Mouse (Mus musculus): ENCODE measurements around the gene Fbxo33. TPM values are rescaled to one million over a fixed set of nuclear protein-coding genes. Genes with fewer than 3 reads are reported as not detected.
A peak's percentile ranks its signal among the peaks of the same experiment; 100 is the strongest.

The Fbxo33 gene
- total and polyA plus RNA-seq, 3 experiments = 9.5 to 31.6 (median 19.5) TPM

DNA sequence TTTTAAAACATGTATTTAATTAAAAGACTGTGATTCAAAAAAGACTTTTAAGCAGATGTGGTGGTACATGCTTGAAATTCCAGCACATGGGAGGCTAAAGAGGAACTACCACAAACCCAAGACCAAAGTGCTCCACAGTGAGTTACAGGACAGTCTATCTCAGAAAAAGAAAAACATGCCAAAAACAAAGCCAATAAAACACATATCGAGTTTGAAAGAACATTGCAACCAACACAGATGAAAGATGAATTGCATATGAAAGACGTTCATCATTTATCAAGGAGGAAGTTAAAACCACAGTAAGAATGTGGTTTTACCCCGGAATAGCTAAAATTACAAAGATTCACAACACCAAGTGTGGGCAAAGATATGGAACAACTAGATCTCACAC, 12.5 kb downstream of the Fbxo33 start:
- DNase-seq (ENCODE audit: extremely low read depth) = peak; percentile 39
- no peaks in the 10 kb centered on the region for H3K9me3 ChIP-seq (replicated peaks; ENCODE audit: low read length)
- dilution Hi-C loops (cut with MboI; ENCODE audit: extremely low pct_ligation_motif_present, extremely low pct_unique_long_range_greater_than_20kb, low sequenced_read_pairs) = no loop called here

DNA sequence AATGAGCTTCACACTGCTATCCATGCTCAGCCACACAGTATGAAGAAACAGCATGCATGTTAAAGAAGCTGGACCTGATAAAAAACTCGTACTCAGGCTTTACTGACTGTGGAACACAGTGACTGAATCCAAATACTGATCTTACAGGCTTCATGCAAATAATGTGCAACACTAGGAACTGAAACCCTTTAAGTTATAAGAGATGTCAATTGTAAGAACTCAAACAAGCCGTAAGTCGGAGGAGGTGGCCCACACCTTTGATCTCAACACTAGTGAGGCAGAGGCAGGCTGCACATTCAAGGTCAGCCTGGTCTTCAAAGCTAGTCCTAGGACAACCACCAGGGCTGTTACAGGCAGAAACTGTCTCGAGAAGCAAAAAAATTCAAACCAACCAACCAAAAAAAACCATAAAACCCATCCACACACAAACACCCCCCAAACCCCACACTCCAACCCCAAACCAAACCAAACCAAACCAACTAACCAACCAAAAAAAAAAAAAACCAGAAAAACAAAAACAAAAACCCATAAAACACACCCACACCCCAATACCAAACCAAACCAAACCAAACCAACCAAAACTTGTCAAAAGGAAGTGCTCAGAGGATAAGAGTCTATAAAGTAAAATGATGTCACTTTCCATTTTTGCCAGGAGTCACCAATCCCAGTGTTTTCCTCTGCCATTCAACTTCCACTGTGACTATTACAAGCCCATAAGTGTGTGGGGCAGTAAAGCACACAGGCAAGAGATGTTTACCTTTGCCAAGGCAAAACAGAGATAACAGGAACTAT, 13.1 kb downstream of the Fbxo33 start:
- no peak; the same call in 1 of the 2 replicates for TF ChIP-seq MXI1 (IDR thresholded peaks at IDR 0.05; ENCODE audit: low read depth, low read length)
- no peak for TF ChIP-seq MAX (IDR thresholded peaks at IDR 0.05; ENCODE audit: low read length)
- peak; percentile 81 for TF ChIP-seq MEF2A (IDR thresholded peaks at IDR 0.05; ENCODE audit: borderline replicate concordance, low read depth, low read length)
- peak; percentile 75 for TF ChIP-seq JUN (IDR thresholded peaks at IDR 0.05; ENCODE audit: insufficient read depth, low read depth, low read length)
- TF ChIP-seq ZMIZ1 (IDR thresholded peaks at IDR 0.05; ENCODE audit: low read depth, low read length) = no peak
- peak; percentile 79 for TF ChIP-seq IRF4 (IDR thresholded peaks at IDR 0.05; ENCODE audit: low read depth, low read length)
- peak; percentile 61 for TF ChIP-seq EP300 (IDR thresholded peaks at IDR 0.05; ENCODE audit: low read length)
- no peak for TF ChIP-seq CTCF (conservative IDR thresholded peaks at IDR 0.05 in 1 of 2, IDR thresholded peaks at IDR 0.05 in 1 of 2; ENCODE audit: low read depth in 2 of 2, low read length in 2 of 2)
- TF ChIP-seq ELF1 (IDR thresholded peaks at IDR 0.05; ENCODE audit: low read depth, low read length) = no peak
- no peak for TF ChIP-seq NELFE (IDR thresholded peaks at IDR 0.05; ENCODE audit: low read depth, low read length)
- TF ChIP-seq ZNF384 (IDR thresholded peaks at IDR 0.05; ENCODE audit: low read depth, low read length) = peak; percentile 71
- H3K9ac ChIP-seq (ENCODE audit: insufficient read depth, low read depth) = no peak overlapping the region
- in situ Hi-C loops (cut with MboI; ENCODE audit: low pct_ligation_motif_present, low pct_unique_long_range_greater_than_20kb, low sequenced_read_pairs) = loop anchor here (25.0 kb wide), 1 partner anchor 144 kb away; the partner anchor contains the start of genes Pnn and Trappc6b
- peak overlapping the region; percentile 81 for H3K4me2 ChIP-seq (ENCODE audit: insufficient read depth, low read depth, poor library complexity, severe bottlenecking)
- 0 out of 2 replicates have a peak overlapping the region, but pooled peaks have one; percentile 45 for H3K27ac ChIP-seq (ENCODE audit: insufficient read depth, low read depth)
- dilution Hi-C loops (cut with MboI; ENCODE audit: extremely low pct_ligation_motif_present, extremely low pct_unique_long_range_greater_than_20kb, low sequenced_read_pairs) = no loop called here
- H3K36me3 ChIP-seq (replicated peaks in 1 of 2; ENCODE audit: control insufficient read depth in 1 of 2, insufficient read depth in 1 of 2, low read length in 1 of 2) = peaks cover 15 to 26% of the 10 kb centered on the region in 2 experiments
- peak; percentile 69 for DNase-seq (ENCODE audit: extremely low read depth)
- H3K27me3 ChIP-seq (replicated peaks) = no peaks in the 10 kb centered on the region
- no peak overlapping the region for H3K4me3 ChIP-seq (replicated peaks in 1 of 3; ENCODE audit: low read depth in 2 of 3, low read length in 2 of 3, poor library complexity in 1 of 3)
- H3K79me2 ChIP-seq (replicated peaks; ENCODE audit: control insufficient read depth, extremely low read depth, insufficient read depth, poor library complexity, severe bottlenecking) = peaks cover 10% of the 10 kb centered on the region
- H3K4me1 ChIP-seq (ENCODE audit: control insufficient read depth in 1 of 2, insufficient read depth in 2 of 2) = peaks cover 3 to 27% of the 10 kb centered on the region in 2 experiments; a peak in 3 of 4 replicates
- H3K9me3 ChIP-seq (replicated peaks; ENCODE audit: low read length) = no peaks in the 10 kb centered on the region

More for the DNA sequence above, 12.5 kb downstream of the Fbxo33 start:
- 0 out of 2 replicates have a peak, but pooled peaks have one; percentile 27 for TF ChIP-seq MYC (IDR thresholded peaks at IDR 0.05; ENCODE audit: low read depth, low read length)
- TF ChIP-seq CHD1 (IDR thresholded peaks at IDR 0.05; ENCODE audit: low read depth, low read length) = 0 out of 2 replicates have a peak, but pooled peaks have one; percentile 49
- no peak for TF ChIP-seq SMC3 (IDR thresholded peaks at IDR 0.05; ENCODE audit: low read depth, low read length)
- TF ChIP-seq EP300 (IDR thresholded peaks at IDR 0.05; ENCODE audit: low read length) = 0 out of 2 replicates have a peak, but pooled peaks have one; percentile 10
- TF ChIP-seq CTCF (conservative IDR thresholded peaks at IDR 0.05 in 1 of 2, IDR thresholded peaks at IDR 0.05 in 1 of 2; ENCODE audit: low read depth in 2 of 2, low read length in 2 of 2) = no peak
- Histone ChIP-seq H3K27ac (ENCODE audit: insufficient read depth, low read depth) (no peak overlapping the region), H3K4me2 (ENCODE audit: insufficient read depth, low read depth, poor library complexity, severe bottlenecking) (peak overlapping the region; percentile 81; the same call in 1 of the 2 replicates), H3K79me2 (replicated peaks; ENCODE audit: control insufficient read depth, extremely low read depth, insufficient read depth, poor library complexity, severe bottlenecking) (peaks cover 10% of the 10 kb centered on the region), H3K4me1 (ENCODE audit: control insufficient read depth in 1 of 2, insufficient read depth in 2 of 2) (peaks cover 3 to 27% of the 10 kb centered on the region in 2 experiments; a peak in 3 of 4 replicates), H3K27me3 (replicated peaks) (no peaks in the 10 kb centered on the region), H3K9ac (ENCODE audit: insufficient read depth, low read depth) (no peak overlapping the region), H3K4me3 (replicated peaks in 1 of 3; ENCODE audit: low read depth in 2 of 3, low read length in 2 of 3, poor library complexity in 1 of 3) (no peak overlapping the region), H3K36me3 (replicated peaks in 1 of 2; ENCODE audit: control insufficient read depth in 1 of 2, insufficient read depth in 1 of 2, low read length in 1 of 2) (peaks cover 14 to 25% of the 10 kb centered on the region in 2 experiments)
- in situ Hi-C loops (cut with MboI; ENCODE audit: low pct_ligation_motif_present, low pct_unique_long_range_greater_than_20kb, low sequenced_read_pairs) = loop anchor here (25.0 kb wide), 1 partner anchor 145 kb away; the partner anchor contains the start of genes Pnn and Trappc6b
